11 mouse cellular contexts compared by ENCODE assay signal in the genomic region with DNA sequence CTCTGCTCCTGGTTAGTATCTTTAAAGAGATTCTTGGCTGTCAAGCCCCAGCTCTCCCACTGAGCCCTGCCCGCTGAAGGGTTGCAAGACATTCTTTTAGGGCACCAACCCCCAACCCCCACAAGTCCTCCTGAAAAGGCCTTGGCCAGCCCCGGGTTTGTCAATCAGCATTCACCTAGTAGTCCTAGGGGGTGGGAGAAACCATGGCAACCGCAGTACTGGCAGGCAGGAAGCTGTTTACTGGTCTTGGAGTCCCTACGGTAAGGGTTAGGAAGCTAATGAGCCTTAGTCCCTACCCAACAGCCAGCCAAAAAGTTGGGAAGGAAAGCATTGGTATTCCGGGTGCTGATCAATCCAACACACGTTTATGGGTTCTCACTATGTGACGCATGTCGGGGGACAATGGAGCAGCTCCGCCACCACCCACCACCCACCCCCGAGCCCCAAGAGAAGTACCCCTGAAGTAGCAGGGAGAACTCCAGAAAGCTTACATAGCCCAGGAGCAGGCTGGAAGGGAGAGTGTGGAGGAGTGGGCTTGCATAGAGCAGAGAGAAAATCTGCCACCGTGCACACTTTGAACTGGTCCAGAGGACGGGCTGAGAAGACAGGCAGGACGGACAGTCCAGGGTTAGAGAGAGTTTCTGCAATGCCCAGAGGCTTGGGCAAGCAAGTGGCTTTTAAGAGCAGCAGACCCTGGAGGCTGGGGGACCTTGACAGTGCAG. TPM values are rescaled to one million over a fixed set of nuclear protein-coding genes. Genes with fewer than 3 reads are reported as not detected.
DNase-seq lines count a peak whose midpoint lies in the region; ATAC-seq lines count a peak whose summit lies in the region.
"Had no signal": no experiment of that assay in that cellular context is flagged by ENCODE, and none has a peak within 500 bp of the region (broad histone marks: within the 10 kb centered on the region; RNA-seq: fewer than 3 reads in every experiment).

Gene Gm4491, minus strand, starts transcription at position 61 of the 722 bp plus-strand sequence.

- peaks cover 8% of the 10 kb centered on the region for H3K4me1 ChIP-seq in hindbrain, embryonic 15.5 days (replicated peaks)
- peaks cover 9% of the 10 kb centered on the region for H3K4me1 ChIP-seq in limb, embryonic 15.5 days
- H3K4me1 ChIP-seq: liver, embryonic 15.5 days had no signal

- peak within 1 kb of the TSS; percentile 42 for H3K4me2 ChIP-seq in hindbrain, embryonic 15.5 days
- no peak within 1 kb of the TSS for H3K4me2 ChIP-seq in limb, embryonic 15.5 days
- H3K4me2 ChIP-seq: embryonic facial prominence, embryonic 12.5 days; liver, embryonic 15.5 days had no signal

- WGBS in hindbrain, embryonic 15.5 days = 9% methylated on average over 13 of the region's 13 CpGs
- WGBS in limb, embryonic 15.5 days = 22% methylated on average over 13 of the region's 13 CpGs

- peak; percentile 94 for ATAC-seq in hindbrain, embryonic 15.5 days (ENCODE audit: low FRiP score, low read depth)
- ATAC-seq in limb, embryonic 15.5 days (ENCODE audit: insufficient number of reproducible peaks, low FRiP score, low TSS enrichment, low read depth) = no peak

- no peaks in the 10 kb centered on the region for H3K36me3 ChIP-seq in hindbrain, embryonic 15.5 days
- no peaks in the 10 kb centered on the region for H3K36me3 ChIP-seq in limb, embryonic 15.5 days
- H3K36me3 ChIP-seq: embryonic facial prominence, embryonic 12.5 days; liver, embryonic 15.5 days had no signal

- no peak within 1 kb of the TSS for H3K9ac ChIP-seq in hindbrain, embryonic 15.5 days
- H3K9ac ChIP-seq in limb, embryonic 15.5 days = no peak within 1 kb of the TSS
- H3K9ac ChIP-seq: embryonic facial prominence, embryonic 12.5 days; liver, embryonic 15.5 days had no signal

- H3K27ac ChIP-seq in hindbrain, embryonic 15.5 days (replicated peaks) = peak within 1 kb of the TSS; percentile 61
- 0 out of 2 replicates have a peak within 1 kb of the TSS, but pooled peaks have one; percentile 28 for H3K27ac ChIP-seq in limb, embryonic 15.5 days
- H3K27ac ChIP-seq: embryonic facial prominence, embryonic 12.5 days; liver, embryonic 15.5 days had no signal

- H3K9me3 ChIP-seq in hindbrain, embryonic 15.5 days = no peaks in the 10 kb centered on the region
- H3K9me3 ChIP-seq in limb, embryonic 15.5 days = no peaks in the 10 kb centered on the region
- H3K9me3 ChIP-seq: embryonic facial prominence, embryonic 12.5 days; liver, embryonic 15.5 days had no signal

- intact Hi-C loops in gastrocnemius, postnatal 14 days (cut with DNase I; ENCODE audit: low total_unique reads) = no loop called here

- peak; percentile 60 for DNase-seq in layer of hippocampus, adult 11-12 months (ENCODE audit: low spot score)
- no peak for DNase-seq in layer of hippocampus, postnatal 25 days (ENCODE audit: extremely low spot score in 1 of 2, low spot score in 1 of 2)
- peak; percentile 34 for DNase-seq in right cerebral cortex, postnatal 4 days
- no peak for DNase-seq in gastrocnemius, postnatal 14 days
- DNase-seq in urinary bladder, postnatal 4 days (ENCODE audit: low spot score in 2 of 2) = no peak
- DNase-seq in lung, postnatal 25 days (ENCODE audit: low spot score) = no peak

- H3K4me3 ChIP-seq in hindbrain, embryonic 15.5 days = no peak within 1 kb of the TSS
- H3K4me3 ChIP-seq in limb, embryonic 15.5 days = no peak within 1 kb of the TSS
- H3K4me3 ChIP-seq: embryonic facial prominence, embryonic 12.5 days; liver, embryonic 15.5 days had no signal

- no peaks in the 10 kb centered on the region for H3K27me3 ChIP-seq in hindbrain, embryonic 15.5 days
- no peaks in the 10 kb centered on the region for H3K27me3 ChIP-seq in limb, embryonic 15.5 days

RNA-seq across cellular contexts. Expression of gene Gm4491, which starts in this region (rescaled TPM):
- total RNA-seq in layer of hippocampus, postnatal 25 days (2021) = under 1 TPM; 0.70 to 0.74 TPM
- 0.26 TPM in 1 of 2 replicates, not detected in the other for polyA plus RNA-seq in hindbrain, embryonic 15.5 days (2015; fragmentation: Nextera tagmentation; extraction: Ambion mirVana)
- polyA plus RNA-seq in limb, embryonic 15.5 days (2015; fragmentation: Nextera tagmentation; extraction: Ambion mirVana) = 0.15 TPM in 1 of 2 replicates, not detected in the other
- total RNA-seq in gastrocnemius, postnatal 14 days (2021) = not detected
- total RNA-seq: CH12.LX had no signal
- polyA plus RNA-seq: embryonic facial prominence, embryonic 12.5 days; liver, embryonic 15.5 days had no signal

Comparison
In these comparisons a context has a peak if more than half of its experiments do, and no peak if none do; other contexts are left out.
1. DNase-seq: peak in layer of hippocampus, adult 11-12 months (single experiment) and right cerebral cortex, postnatal 4 days (single experiment); none in layer of hippocampus, postnatal 25 days (0 of 2), gastrocnemius, postnatal 14 days (single experiment), urinary bladder, postnatal 4 days (0 of 2) and lung, postnatal 25 days (single experiment).
2. Peak in ATAC-seq, H3K27ac ChIP-seq and H3K4me2 ChIP-seq in hindbrain, embryonic 15.5 days; RNA of the gene not detected or under 1 TPM.